Mouse (Mus musculus): Measurements from ENCODE around the gene Lmo1.
A peak's percentile ranks its signal among the peaks of the same experiment; 100 is the strongest.
"Not testable (repeated sequence)": the region's sequence is repeated elsewhere in the genome, so short reads cannot be mapped to it uniquely, and the experiment has no call there.

The Lmo1 gene

GRCm38 (mm10) chr7:109174337-109174948 lies 564 bp downstream of the Lmo1 start:
- DNase-seq = peak; percentile 50 to 70

DNA sequence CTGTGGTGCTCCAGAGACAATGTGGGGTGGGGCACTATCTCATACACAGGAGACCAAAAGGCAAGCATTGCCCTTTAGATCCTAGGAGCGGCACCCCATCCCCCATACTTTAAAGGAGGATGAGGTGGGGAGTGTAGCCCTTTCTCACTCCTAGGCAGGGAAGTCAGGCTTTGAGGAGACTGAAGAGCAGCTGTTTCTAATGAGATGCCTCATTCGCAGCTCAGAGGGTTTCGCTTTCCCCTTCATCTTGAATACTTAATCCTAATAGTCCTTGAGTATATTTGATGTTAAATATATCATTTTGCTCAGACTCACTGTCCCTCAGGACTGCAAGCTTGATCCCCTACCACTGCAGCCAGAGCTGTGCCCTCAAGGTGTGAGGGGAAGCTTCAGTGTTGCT lies 3.1 kb downstream of the Lmo1 start:
- no peak for DNase-seq

DNA sequence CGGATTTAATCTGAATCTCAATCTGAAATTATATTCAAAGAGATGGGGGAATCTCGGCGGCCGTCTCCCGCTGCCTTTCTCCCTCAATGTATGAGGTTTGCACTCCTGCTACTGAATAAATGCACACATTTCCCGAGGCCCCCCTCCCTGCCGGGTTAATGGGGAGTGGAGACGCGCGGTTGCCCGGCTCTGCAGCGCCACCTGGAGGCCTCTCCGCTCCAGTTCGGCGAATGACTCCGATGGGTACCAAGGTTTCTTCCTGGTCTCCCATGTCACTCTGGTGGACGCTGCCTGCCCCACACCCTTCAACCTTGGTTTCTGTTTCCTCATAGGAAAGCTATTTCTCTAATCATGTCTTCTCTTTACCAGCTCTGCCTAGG lies 4.6 kb downstream of the Lmo1 start:
- peak; percentile 83 to 84 for DNase-seq

DNA sequence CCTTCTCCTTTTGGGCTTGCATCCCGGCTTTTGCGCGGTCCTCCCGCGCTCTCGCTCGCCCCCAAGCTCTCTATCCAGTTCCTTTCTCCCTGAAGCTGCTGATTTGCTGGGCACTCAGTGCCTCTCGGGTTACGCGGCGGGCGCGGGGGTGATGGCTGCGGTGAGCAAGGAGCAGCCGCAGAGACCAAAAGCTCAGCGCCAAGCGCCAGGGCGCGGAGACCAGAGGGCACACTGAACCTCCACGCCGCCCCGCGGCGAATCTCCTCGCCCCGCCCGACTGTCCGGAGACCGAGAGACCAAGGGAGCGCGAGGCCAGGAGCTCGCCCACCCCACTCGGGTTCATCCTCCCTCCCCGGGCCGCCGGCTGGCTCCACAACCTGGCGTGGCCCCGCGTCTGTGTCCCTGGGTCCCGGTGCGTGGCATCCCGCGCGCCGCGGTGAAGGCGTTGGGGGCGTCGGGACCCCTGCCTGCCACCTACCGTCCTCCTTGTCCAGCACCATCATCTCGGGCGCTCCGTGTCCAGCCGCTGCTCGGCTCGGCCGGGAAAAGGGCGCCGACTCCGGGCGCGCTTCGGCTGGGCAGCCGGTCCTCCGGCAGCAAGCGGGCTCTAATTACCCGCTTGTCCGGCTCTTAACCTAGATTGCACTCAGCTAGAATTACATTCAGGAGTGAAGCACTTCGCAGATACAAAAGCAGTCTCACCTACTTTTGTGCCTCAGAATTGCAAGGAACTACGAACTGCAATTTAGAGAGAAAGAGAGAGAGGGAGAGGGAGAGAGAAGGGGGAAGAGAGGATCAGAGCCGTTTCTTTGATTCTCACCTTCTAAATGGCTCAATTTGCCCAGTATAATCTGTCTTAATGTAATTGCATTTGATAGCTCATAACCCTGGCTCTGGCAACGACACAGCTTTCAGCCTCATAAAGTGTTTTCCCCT lies 5.2 kb downstream of the Lmo1 start:
- no peak for DNase-seq

GRCm38 (mm10) chr7:109168716-109169115 lies 6.3 kb downstream of the Lmo1 start:
- no peak for DNase-seq

- no peak for DNase-seq
Measured at GRCm38 (mm10) chr7:109165931-109166585, 8.9 kb downstream of the Lmo1 start.

DNA sequence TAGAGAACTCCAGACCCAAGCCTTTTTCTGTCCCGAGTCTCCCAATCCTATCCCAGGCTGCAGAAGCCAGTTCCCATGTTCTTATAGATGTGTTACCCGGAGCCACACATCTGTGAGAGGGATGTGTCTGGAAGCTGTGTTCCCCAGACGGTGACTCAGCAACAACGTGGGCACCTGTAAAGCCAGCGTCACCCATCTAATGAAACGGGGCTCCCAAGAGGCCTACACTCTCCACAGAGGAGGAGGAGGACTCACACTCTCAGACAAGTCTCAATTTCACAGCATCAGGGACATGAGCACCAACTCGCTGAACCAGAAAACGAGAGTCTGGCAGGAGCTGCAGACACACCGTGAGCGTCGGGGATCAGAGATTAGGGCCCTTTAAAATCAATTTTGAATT lies 20.7 kb downstream of the Lmo1 start:
- no peak for DNase-seq

DNA sequence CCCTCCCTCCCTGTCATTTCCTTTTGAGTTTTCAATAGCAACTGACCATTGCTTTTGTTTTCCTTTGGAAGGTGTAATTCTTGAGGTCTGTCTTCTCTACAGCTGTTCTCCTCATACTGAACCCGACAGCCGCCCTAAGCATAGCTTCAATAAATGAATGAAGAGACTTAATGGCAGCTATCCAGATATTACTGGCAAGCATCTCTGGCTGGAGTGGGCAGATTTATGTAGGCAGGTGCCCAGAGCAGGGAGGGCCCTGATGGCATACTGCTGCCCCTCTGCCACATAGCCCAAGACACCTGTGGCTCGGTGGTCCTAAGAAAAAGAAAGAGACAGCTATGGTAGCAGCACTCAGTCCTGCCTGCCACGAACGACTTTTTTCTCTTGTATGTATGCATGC lies 21.5 kb downstream of the Lmo1 start:
- no peak for DNase-seq

DNA sequence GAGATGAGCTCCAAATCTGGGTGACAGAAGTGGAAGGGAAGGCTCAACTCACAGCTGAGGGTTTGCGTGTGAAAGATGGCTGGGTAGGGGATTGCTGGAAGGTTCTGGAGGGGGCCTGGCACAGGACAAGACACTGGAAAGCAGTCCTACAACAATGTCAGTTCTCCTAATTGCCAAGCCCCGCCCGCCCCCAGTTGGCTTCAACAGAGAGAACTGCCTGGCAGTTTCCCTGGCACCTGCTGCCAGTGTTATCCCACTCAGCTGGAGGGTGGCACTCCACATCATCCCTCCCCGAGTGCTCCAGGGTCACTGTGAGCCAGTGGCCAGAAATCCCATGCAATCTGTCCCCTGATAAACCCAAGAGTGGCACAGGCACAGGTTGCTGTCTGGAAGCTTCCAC lies 23.9 kb downstream of the Lmo1 start:
- no peak for DNase-seq

DNA sequence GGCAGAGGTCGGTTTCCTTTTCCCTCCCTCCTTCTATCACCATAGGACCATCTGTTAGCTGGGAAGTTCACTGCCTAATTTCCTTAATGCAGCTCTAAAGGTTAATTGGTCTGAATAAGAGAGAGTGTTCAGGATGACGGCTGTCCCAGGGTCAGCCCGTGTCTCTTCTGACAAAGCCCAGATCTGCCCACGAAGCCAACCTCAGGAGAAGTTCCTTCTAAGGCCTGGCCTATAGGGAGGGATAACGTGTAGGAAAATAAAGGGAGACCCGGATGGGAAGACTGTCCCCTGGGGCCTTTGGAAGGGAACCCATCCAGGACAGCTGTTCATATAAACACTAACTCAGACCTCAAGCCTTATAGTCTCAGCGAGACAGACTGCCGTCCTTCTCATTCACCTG lies 29.8 kb downstream of the Lmo1 start:
- no peak for DNase-seq

- DNase-seq = no peak
Measured at GRCm38 (mm10) chr7:109144705-109145104, 30.3 kb downstream of the Lmo1 start.

DNA sequence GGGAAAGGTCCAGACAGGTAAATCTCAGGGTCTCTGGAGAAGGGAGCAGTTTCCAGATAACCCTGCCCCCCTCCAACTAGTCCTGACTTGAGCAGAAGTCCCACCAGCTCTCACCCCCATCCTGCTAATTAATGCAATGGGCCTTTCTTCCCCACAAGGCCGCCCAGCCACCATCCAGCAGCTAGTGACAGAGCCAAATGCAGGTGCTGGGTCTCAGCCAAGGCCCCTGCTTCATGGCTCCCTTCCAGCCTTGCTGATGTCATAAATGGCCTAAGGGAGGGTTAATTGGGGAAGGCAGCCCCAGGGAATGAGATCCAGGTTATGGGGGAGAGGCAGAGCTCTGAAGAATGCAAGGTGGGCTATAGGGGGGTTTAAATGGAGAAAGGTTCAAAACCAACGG lies 32.4 kb downstream of the Lmo1 start:
- DNase-seq = peak in 1 of 2 experiments; percentile 3

GRCm38 (mm10) chr7:109141753-109142152 lies 33.3 kb downstream of the Lmo1 start:
- no peak for DNase-seq

GRCm38 (mm10) chr7:109141054-109141453 lies 34.0 kb downstream of the Lmo1 start:
- no peak for DNase-seq

DNA sequence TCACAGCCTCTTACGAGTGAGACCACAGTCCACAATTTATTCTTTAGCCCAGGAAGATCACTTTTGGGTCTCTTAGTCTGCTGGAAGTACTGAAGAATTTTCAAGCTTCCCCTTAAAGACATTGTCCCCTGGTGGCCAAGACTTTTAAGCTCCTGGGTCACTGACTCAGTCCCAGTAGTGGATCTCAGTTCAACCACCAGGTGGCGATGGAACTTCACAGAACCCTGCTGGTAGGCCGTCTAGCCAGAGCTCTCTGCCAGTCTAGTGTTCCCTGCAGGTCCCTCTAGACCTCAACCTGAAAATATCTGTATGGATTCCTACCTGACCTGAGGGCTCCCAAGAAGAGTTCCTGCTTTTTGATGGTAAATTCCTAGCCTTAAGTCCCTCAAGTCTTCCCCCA lies 35.6 kb downstream of the Lmo1 start:
- DNase-seq = peak; percentile 86 to 94

- no peak for DNase-seq
Measured at GRCm38 (mm10) chr7:109137441-109137840, 37.6 kb downstream of the Lmo1 start.

GRCm38 (mm10) chr7:109131565-109131964 lies 43.4 kb downstream of the Lmo1 start:
- peak in 1 of 2 experiments; percentile 14 for DNase-seq

- peak in 1 of 2 experiments; percentile 19 for DNase-seq
Measured at GRCm38 (mm10) chr7:109129946-109130686, 44.9 kb downstream of the Lmo1 start.

DNA sequence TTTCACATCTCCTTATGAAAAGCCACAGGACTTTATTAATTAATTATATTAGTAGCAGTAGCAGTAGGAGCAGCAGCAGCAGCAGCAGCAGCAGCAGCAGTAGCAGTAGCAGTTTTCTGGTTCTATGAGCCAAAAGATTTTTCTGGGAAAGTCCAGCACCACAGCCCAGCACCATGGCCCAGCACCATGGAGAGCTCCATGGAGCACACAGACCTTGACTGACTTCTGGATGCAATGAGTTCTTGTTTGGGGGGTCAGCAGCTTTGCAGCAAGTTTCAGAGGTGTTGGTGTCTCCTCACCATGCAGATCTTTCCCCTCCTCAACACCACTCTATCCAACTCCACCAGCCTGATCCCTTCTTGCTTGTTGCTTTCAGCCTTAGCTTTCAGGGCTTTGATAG lies 45.6 kb downstream of the Lmo1 start:
- DNase-seq = peak; percentile 28 to 34

- DNase-seq = no peak
Measured at GRCm38 (mm10) chr7:109115929-109116328, 59.1 kb downstream of the Lmo1 start.

DNA sequence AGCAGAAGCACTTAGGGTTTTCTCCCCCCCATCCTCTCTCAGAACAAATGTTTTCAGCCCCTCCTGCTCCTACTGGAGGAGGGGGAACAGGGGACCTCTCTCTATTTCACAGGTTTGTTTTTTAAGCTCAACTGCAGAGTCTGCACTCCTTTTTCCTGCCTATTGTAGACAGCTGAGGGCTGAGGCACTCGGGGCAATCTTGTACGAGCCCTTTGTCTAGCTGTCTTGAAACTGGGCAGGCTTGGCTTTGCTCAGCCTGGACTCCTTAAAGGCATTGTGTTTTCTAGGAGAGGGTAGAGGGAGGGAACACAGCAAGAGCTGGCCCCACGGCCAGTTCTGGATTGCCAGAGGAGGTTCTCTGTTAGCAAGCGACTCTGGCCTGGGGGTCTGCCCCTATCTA lies 59.5 kb downstream of the Lmo1 start:
- DNase-seq = not testable (repeated sequence)

DNA sequence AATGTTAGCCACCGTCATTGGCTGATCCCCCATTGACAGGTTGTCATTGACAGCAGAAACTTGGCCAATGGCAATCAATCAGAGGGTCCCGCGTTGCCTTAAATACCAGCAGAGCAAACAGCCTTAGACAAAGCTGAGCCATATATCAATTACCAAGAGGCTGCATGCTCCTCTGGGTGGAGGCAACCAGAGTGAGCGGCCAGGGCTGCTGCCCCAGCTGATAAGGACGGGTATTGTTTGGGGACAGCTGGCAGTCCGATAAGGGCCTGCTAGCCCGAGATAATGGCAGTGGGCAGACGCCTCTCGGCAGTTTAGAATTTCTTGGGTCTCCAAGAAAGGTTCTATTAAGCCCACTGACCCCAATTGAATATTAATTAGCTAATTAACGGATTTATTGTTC lies 60.1 kb downstream of the Lmo1 start:
- no peak for DNase-seq

GRCm38 (mm10) chr7:109111000-109111399 lies 64.0 kb downstream of the Lmo1 start:
- DNase-seq = no peak
